Mouse (Mus musculus) 416B (cell line): Measurements from ENCODE around the gene Rapgef4.
"Not testable (repeated sequence)": the region's sequence is repeated elsewhere in the genome, so short reads cannot be mapped to it uniquely, and the experiment has no call there.

ENCODE experiments used
- DNase-seq: peaks from one replicate; pipeline ENCODE4 v3.0.0; 2011; ENCODE audit warnings: low read depth

The Rapgef4 gene

DNA sequence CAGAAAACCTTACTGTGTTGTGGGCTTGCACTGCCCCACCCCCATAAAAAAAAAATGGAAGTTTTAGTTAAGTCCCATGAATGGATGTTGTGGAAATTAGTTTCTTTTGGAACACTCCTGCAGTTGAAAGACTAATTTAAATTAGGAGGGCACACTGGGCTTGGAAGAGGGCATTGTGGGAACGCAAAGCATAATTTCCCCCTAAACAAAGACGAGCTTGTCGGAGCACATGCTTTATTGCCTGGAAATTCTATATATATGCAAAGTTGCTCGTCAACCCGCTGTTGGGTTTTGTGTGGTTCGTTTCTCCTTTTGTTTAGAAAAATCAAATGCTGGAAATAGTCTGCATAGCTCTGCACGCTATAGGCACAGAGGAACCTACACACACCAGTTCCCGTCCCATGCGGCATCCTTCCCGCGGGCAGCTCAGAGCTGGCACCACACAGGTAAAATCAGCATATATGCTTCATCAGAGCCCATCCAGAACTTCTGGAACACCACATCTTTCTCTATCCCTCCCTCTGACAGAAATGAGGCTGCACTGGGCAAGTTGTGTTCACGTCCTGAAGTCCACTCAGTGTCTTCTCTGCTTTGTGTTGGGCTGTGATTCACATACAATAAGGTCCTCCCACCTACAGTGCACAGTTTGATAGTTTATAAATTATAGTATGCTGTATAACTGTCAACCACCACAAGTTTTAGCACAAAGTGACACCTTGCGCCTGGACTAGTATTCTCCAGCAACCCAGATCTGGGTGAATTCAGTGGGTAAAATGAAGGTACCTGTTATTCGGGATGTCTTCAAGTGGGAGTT, 141.6 kb downstream of the Rapgef4 start:
- no peak for DNase-seq

DNA sequence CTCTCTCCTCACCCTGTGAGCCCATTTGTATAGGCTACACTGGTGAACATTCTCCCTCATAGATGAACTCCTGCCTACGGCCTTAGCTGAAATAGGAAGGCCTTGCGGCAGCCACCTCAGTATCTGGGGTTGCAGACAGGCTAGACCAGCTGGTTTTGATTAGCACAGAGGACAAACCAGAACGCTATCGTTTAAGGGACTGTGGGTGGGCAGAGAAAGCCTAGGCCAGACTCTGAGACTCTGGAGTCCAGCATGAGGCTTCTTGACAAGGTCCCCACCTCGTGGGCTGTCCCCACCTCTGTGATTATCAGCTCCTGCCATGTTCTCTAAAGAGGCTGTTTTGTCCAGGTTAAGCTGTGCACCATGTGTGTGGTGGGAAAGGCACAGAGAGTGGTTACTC, 142.8 kb downstream of the Rapgef4 start:
- DNase-seq, result no peak

GRCm38 (mm10) chr2:72125786-72126185, 144.7 kb downstream of the Rapgef4 start:
- peak; percentile 90 for DNase-seq

DNA sequence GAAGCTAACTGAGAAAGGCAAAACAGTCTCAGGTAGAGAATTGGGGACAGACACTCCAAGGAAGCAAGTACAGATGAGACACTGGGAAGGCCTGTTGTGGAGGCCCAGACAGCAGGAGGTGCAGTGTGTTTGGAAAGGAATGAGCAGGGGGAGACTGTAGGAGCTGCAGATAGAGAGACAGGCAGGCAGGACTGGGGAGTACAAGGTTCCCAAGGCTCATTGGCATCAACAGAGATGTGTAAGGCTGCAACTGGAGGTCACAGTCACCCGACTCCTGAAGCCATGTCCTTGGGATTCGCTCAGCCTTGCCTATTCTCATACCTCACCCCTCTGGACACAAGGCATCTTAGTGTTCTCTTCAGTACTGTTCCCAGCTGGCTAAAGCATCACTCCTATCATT, 145.4 kb downstream of the Rapgef4 start:
- DNase-seq, result no peak

- DNase-seq, result no peak
Measured at GRCm38 (mm10) chr2:72129612-72130311, 148.7 kb downstream of the Rapgef4 start.

GRCm38 (mm10) chr2:72132222-72132621, 151.2 kb downstream of the Rapgef4 start:
- no peak for DNase-seq

GRCm38 (mm10) chr2:72136045-72136444, 155.0 kb downstream of the Rapgef4 start:
- DNase-seq, result no peak

DNA sequence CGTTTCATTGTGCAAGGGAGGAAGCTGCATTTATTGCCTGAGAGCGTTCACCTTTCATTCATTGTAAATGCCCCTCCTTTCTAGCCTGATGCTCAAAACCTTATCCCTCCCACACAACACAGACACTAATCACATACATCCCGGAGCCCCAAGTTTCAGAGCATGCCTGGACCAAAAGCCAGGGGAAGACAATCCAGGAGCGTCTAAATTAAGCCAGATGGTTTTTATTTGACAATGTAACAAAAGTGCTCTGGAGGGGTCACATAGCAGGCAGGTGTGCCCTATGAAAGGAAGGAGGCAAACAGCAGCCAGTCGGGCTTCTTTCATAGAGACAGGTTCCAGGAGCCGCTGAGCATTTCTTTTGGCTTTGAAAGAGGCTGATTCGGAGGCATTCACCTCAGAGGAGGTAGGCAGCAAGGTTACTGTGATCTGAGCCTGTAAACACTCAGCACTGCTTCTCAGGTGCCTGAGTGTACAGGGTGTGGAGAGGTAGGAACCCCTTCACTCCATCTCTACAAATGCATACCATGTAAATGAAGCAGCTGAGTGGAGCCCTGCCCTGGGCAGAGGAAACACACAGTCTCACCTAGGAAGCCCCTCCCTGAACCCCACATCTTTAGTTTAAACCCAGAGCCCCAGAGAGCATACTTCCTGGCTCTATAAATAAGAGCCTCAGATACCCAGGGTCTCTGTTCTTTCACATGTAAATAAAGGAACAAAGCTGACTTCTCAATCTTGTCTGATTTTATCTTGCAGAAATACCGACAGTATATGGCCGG, 155.6 kb downstream of the Rapgef4 start:
- DNase-seq, result no peak

DNA sequence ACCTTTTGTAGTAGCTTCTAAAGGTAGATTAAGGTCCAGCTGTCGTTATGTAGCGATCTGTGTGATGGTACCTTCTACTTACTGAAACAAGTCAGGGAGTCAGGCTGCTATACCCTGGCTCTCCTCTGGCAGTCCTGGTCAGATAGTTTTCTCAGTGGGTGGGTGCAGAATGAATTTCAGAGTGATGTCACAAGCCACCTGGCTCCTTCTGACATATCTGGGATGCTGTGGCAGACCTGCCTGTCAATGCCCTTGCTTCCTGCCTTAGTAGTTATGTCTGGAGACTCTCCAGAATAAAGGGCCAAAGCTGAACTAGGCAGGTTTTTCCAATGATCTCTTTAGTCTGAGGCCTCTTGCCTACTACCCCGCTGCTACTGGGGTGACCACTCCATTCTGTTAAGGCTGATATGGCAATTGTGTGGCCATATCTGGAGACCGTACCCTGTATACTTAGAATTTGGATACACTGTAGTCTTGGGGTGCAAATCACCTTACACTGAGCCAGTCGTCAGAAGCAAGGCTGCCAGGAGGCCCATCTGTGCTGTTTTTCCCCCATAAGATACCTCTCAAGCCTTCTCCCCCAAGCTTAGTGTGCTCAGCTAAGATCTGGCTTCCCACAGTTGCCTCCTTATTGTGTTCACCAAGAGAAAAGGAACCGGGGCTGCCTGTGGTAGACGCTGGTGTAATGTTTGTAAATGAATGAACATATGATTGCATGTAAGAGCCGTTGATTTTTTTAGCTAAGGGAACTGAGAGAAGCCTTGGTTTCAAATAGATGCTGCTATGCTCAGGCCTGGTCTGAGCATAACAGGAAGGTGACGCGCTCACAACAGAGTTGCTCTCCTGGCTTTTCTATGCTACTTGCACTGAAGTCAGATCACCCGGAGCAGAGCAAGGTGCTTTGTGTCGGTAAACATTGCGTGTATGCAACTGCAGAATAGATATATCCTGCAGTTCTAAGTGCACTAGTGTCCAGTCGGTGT, 159.1 kb downstream of the Rapgef4 start:
- no peak for DNase-seq

GRCm38 (mm10) chr2:72141091-72141490, 160.1 kb downstream of the Rapgef4 start:
- DNase-seq, result no peak

DNA sequence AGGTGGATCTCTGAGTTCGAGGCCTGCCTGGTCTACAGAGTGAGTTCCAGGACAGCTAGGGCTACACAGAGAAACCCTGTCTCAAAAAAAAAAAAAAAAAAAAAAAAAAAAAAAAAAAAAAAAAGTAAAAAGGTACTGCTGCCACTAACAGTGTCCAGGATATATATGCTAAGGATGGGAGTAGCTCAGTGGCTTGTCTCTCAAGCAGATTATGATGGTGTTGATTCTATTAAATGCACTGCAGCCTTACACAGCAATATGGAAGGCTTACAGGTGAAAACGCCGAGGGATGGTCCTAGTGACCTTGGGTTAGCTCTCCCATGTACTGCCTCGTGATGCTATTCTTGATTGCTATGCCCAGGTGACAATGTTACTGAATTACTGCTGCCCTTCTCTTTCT, 160.7 kb downstream of the Rapgef4 start:
- DNase-seq, result not testable (repeated sequence)

DNA sequence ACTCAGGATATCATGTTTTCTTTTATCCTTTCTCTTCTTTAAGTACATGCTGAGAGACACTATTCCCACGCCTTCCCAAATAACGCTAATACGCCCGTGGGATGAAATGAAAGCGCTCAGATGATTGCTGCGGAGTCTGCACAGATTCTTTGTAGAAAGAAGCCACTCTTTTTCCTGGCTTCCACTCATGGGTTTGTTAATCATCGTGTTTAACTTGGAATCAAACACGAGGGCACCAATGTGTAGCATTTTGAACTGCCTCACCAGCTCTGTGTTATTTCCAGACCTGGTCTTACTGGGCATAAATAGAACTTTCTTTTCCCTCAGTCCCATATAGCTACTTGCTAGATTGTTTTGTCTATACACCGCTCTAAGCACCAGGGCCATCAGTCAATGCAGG, 162.4 kb downstream of the Rapgef4 start:
- DNase-seq, result no peak

GRCm38 (mm10) chr2:72144576-72145200, 163.6 kb downstream of the Rapgef4 start:
- DNase-seq, result peak; percentile 53

DNA sequence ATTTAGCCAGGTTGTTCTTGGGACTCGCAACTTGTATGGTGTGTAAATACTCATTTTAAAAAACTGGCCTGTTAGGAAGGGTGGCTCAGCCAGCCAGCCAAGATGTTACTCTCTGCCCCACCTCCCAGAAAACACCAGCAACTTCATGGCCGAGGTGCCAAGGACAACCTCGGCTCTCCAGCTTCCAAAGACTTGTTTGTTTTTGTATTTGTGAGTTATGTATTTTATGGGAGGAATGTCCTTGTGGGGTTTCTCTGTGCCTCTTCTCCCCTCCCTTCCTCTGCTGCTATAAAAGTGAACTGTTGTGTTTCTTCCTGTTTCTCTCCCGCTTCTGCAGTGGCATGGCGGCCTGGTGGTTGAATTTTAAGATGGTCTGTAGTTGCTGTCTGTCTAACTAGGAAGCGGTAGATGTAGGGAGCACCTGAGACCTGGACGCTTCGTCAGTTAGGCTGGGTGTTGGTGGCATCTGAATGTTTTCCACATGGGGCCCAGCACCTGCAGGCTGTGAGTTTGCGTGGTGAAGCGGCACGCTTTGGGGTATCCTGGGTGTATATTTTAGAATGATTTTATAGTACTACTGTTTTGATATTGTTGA, 164.3 kb downstream of the Rapgef4 start:
- no peak for DNase-seq

DNA sequence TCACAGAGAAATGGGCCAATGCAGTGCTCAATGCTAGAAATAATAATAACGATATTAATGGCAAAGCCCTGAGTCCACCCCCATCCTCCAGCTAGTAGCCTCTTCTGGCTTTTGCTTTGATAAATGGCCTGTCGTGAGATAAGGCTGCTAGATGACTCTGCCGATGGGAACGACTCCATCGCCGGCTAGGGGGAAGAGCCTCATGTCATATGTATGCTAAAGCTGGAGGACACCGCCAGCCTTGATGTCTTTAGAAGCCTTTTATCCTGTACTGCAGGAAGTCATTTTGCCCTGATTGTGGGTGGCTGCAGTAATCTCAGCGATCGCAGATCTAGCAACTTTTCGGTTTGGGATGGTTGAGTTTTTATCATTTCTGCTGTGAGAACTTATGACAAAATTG, 165.0 kb downstream of the Rapgef4 start:
- no peak for DNase-seq

GRCm38 (mm10) chr2:72147246-72147645, 166.2 kb downstream of the Rapgef4 start:
- DNase-seq, result no peak

DNA sequence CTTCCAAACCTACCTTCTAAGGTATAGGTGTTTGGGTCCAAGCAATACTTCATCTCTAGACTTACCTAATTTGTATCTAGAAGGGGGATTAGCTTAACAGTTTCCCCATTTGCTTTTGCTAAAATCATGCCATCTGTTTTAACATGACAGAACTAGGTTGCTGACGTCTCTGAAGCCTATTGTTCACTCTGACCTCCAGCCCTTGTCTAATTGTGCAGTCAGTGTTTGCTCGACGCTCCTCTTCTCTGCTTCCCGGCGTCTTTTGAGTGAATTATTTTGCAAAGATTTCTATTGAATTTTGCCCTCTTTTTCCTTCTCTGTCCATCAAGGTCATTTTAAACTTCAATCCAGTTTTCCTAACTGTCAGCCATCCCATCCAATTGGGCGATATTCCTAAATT, 166.7 kb downstream of the Rapgef4 start:
- no peak for DNase-seq

- DNase-seq, result no peak
Measured at GRCm38 (mm10) chr2:72148647-72149046, 167.6 kb downstream of the Rapgef4 start.

- DNase-seq, result peak; percentile 70
Measured at GRCm38 (mm10) chr2:72149059-72149458, 168.0 kb downstream of the Rapgef4 start.

- peak; percentile 54 for DNase-seq
Measured at GRCm38 (mm10) chr2:72151792-72152554, 170.9 kb downstream of the Rapgef4 start.
